Mouse (Mus musculus) stomach, postnatal 0 days (tissue): ENCODE measurements around the gene Limd2.

ENCODE experiments used
- CTCF ChIP-seq: IDR thresholded peaks from 2 replicates; pipeline ENCODE4 v1.5.1; 2016; ENCODE audit warnings: antibody characterized with exemption, low read depth, mild to moderate bottlenecking, moderate library complexity
- EP300 ChIP-seq: optimal IDR thresholded peaks from 2 replicates; pipeline ENCODE3; 2016; ENCODE audit warnings: antibody characterized with exemption

- TF ChIP-seq CTCF (no peak), EP300 (no peak)
These were observed 4.4 kb downstream of the Limd2 start for GRCm38 (mm10) chr11:106156257-106156656.
